Mouse (Mus musculus) mouse trophoblast stem cell (cell line): ENCODE measurements around the gene Galk2.

ENCODE experiments used
- in situ Hi-C, 2 experiments: fragments of 300-500 bp; cut with MseI, MboI; formaldehyde crosslinking; loops; 2 replicates in 1 of 2; 3 replicates in 1 of 2; pipeline ENCODE4 v1.15.1; 2025

Gene Galk2

GRCm38 (mm10) chr2:125858521-125859280, at the start of gene Galk2, which contains the start of gene Cops2:
Gene Galk2 (plus strand): TSS chr2:125859109.
Gene Cops2 (minus strand): TSS chr2:125859139.
- in situ Hi-C loops, result no loop called here

GRCm38 (mm10) chr2:125809551-125809950, 49.4 kb upstream of the Galk2 start:
- in situ Hi-C loops, result no loop called here

- in situ Hi-C loops, result no loop called here
These were observed 47.6 kb upstream of the Galk2 start for GRCm38 (mm10) chr2:125811332-125811731.

GRCm38 (mm10) chr2:125813972-125814595, 44.8 kb upstream of the Galk2 start:
- in situ Hi-C loops, result no loop called here

GRCm38 (mm10) chr2:125820397-125820796, 38.5 kb upstream of the Galk2 start:
- in situ Hi-C loops, result no loop called here

- in situ Hi-C loops, result no loop called here
These were observed 32.7 kb upstream of the Galk2 start for GRCm38 (mm10) chr2:125826201-125826600.

GRCm38 (mm10) chr2:125827898-125828297, 31.0 kb upstream of the Galk2 start:
- in situ Hi-C loops, result no loop called here

- in situ Hi-C loops, result no loop called here
These were observed 29.0 kb upstream of the Galk2 start for GRCm38 (mm10) chr2:125829924-125830323.

GRCm38 (mm10) chr2:125838091-125838490, 20.8 kb upstream of the Galk2 start:
- in situ Hi-C loops, result no loop called here

- in situ Hi-C loops, result no loop called here
These were observed 20.1 kb upstream of the Galk2 start for GRCm38 (mm10) chr2:125838708-125839284.

GRCm38 (mm10) chr2:125851237-125851636, 7.7 kb upstream of the Galk2 start:
- in situ Hi-C loops, result no loop called here

GRCm38 (mm10) chr2:125857707-125858106, 1.2 kb upstream of the Galk2 start:
- in situ Hi-C loops, result no loop called here

GRCm38 (mm10) chr2:125863799-125864198, 4.9 kb downstream of the Galk2 start:
- in situ Hi-C loops, result no loop called here

- in situ Hi-C loops, result no loop called here
These were observed 5.6 kb downstream of the Galk2 start for GRCm38 (mm10) chr2:125864551-125864950.

GRCm38 (mm10) chr2:125865585-125865984, 6.7 kb downstream of the Galk2 start:
- in situ Hi-C loops, result no loop called here

- in situ Hi-C loops, result no loop called here
These were observed 7.3 kb downstream of the Galk2 start for GRCm38 (mm10) chr2:125866058-125866740.

- in situ Hi-C loops, result no loop called here
These were observed 9.4 kb downstream of the Galk2 start for GRCm38 (mm10) chr2:125868301-125868700.

- in situ Hi-C loops, result no loop called here
These were observed 11.2 kb downstream of the Galk2 start for GRCm38 (mm10) chr2:125870159-125870558.

GRCm38 (mm10) chr2:125885891-125886576, 27.1 kb downstream of the Galk2 start:
- in situ Hi-C loops, result loop anchor here in 1 of 2 experiments (25.0 kb wide), 1 partner anchor 476 kb away; no protein-coding TSS in a partner anchor

- in situ Hi-C loops, result loop anchor here (10.0 to 25.0 kb wide), 2 partner anchors 142 to 469 kb away; partner anchors contain the start of gene Fgf7 (in 1 of the 2)
These were observed 34.2 kb downstream of the Galk2 start for GRCm38 (mm10) chr2:125893096-125893495.

GRCm38 (mm10) chr2:125895099-125895498, 36.2 kb downstream of the Galk2 start:
- in situ Hi-C loops, result loop anchor here (10.0 to 25.0 kb wide), 2 partner anchors 140 to 467 kb away; partner anchors contain the start of gene Fgf7 (in 1 of the 2)
